Mouse (Mus musculus): ENCODE measurements around the gene Asic5. TPM values are rescaled to one million over a fixed set of nuclear protein-coding genes. Genes with fewer than 3 reads are reported as not detected.

Gene Asic5
- polyA plus RNA-seq, 1 experiment from 2014 or later, result not detected

- H3K27ac ChIP-seq (replicated peaks; ENCODE audit: low read depth, low read length), result no peak overlapping the region
- H3K4me3 ChIP-seq (ENCODE audit: low read depth, low read length), result no peak overlapping the region
- H3K36me3 ChIP-seq (replicated peaks; ENCODE audit: control insufficient read depth, insufficient read depth, low read depth, low read length), result no peaks in the 10 kb centered on the region
- DNase-seq (ENCODE audit: low spot score) (no peak), ATAC-seq (replicated peaks; ENCODE audit: insufficient number of reproducible peaks, low FRiP score, low TSS enrichment, low read depth) (no peak)
- no peak overlapping the region for H3K4me2 ChIP-seq (ENCODE audit: low read depth, low read length)
- no peaks in the 10 kb centered on the region for H3K9me3 ChIP-seq (replicated peaks; ENCODE audit: control insufficient read depth, low read length)
- H3K27me3 ChIP-seq (ENCODE audit: control insufficient read depth, insufficient read depth, low read length), result no peaks in the 10 kb centered on the region
- WGBS, result 74% methylated on average over 7 of the region's 7 CpGs
- no peaks in the 10 kb centered on the region for H3K4me1 ChIP-seq (ENCODE audit: control insufficient read depth, insufficient read depth, low read length)
- H3K9ac ChIP-seq (replicated peaks; ENCODE audit: low read length), result no peak overlapping the region
Measured at GRCm38 (mm10) chr3:82014148-82014703, 32.1 kb downstream of the Asic5 start.

DNA sequence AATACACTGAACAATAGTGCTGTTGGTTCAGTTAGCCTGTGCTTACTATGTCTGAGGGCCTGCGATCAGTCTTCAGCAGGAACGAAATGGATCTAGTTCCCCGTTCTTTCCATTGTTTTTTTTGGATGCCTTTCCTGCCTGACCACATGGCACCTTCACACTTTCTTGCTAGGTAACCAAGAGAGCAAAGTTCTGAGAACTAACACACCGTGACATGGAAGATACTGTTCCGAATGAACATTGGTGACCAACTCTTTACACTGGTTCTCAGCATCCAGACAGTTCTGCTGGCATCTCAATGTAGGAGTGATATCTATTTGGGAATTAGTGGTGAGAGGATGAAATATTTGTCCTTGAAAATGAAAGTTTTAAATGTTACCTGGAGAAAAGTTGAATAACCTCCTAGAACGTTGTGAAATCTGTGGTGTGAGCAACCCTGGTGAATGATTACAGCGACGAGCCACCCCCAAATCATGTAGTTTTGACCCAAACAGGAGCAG lies 40.4 kb downstream of the Asic5 start:
- H3K9me3 ChIP-seq (replicated peaks; ENCODE audit: control insufficient read depth, low read length), result no peaks in the 10 kb centered on the region
- no peaks in the 10 kb centered on the region for H3K4me1 ChIP-seq (ENCODE audit: control insufficient read depth, insufficient read depth, low read length)
- no peak overlapping the region for H3K27ac ChIP-seq (replicated peaks; ENCODE audit: low read depth, low read length)
- WGBS, result 89% methylated on average over 8 of the region's 8 CpGs
- no peak overlapping the region for H3K9ac ChIP-seq (replicated peaks; ENCODE audit: low read length)
- no peak overlapping the region for H3K4me3 ChIP-seq (ENCODE audit: low read depth, low read length)
- ATAC-seq (replicated peaks; ENCODE audit: insufficient number of reproducible peaks, low FRiP score, low TSS enrichment, low read depth) (no peak), DNase-seq (ENCODE audit: low spot score) (no peak)
- no peak overlapping the region for H3K4me2 ChIP-seq (ENCODE audit: low read depth, low read length)
- H3K27me3 ChIP-seq (ENCODE audit: control insufficient read depth, insufficient read depth, low read length), result no peaks in the 10 kb centered on the region
- H3K36me3 ChIP-seq (replicated peaks; ENCODE audit: control insufficient read depth, insufficient read depth, low read depth, low read length), result no peaks in the 10 kb centered on the region

DNA sequence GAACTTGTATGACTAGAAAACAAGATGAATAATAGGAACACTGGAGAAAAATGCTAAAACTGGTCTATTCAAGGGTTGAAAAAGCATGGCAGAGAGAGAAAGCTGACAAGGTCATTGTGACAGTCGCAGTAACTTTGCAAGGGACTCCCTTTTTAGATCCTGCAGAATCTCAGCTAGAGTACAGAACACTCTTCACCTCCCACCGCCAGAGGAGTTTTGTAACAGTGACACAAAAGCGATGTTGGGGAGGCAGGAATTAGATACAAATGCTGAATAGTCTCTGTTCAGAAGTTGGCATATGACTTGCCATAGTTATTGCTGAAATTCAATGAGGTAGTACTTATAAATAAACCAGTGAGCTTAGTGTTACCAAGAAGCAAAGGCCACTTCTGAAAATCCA lies 41.0 kb downstream of the Asic5 start:
- no peaks in the 10 kb centered on the region for H3K36me3 ChIP-seq (replicated peaks; ENCODE audit: control insufficient read depth, insufficient read depth, low read depth, low read length)
- no peak overlapping the region for H3K4me3 ChIP-seq (ENCODE audit: low read depth, low read length)

DNA sequence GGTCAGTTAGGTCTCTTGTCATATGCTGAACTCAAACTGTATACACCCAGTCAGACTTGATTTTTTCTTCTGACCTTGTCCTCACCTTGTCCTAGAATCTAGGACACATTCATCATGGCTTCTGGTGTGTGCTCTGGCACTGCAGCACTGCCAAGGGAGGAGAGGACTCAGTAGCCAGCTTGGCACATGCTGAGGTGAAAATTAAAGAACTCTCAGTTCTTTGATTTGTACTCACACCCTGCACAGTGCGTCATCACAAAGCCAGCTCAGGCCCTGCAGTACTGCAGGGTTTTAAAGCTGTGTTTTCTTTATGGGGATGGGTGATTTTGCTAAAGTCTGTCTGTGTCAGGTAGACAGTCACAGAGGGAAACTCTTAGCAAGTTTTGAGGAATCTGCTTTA lies 45.2 kb downstream of the Asic5 start:
- DNase-seq (ENCODE audit: low spot score) (no peak), ATAC-seq (replicated peaks; ENCODE audit: insufficient number of reproducible peaks, low FRiP score, low TSS enrichment, low read depth) (no peak)
- Histone ChIP-seq H3K9ac (replicated peaks; ENCODE audit: low read length) (no peak overlapping the region), H3K27me3 (ENCODE audit: control insufficient read depth, insufficient read depth, low read length) (no peaks in the 10 kb centered on the region), H3K4me3 (ENCODE audit: low read depth, low read length) (no peak overlapping the region), H3K27ac (replicated peaks; ENCODE audit: low read depth, low read length) (no peak overlapping the region), H3K9me3 (replicated peaks; ENCODE audit: control insufficient read depth, low read length) (no peaks in the 10 kb centered on the region), H3K36me3 (replicated peaks; ENCODE audit: control insufficient read depth, insufficient read depth, low read depth, low read length) (no peaks in the 10 kb centered on the region), H3K4me2 (ENCODE audit: low read depth, low read length) (no peak overlapping the region), H3K4me1 (ENCODE audit: control insufficient read depth, insufficient read depth, low read length) (no peaks in the 10 kb centered on the region)
- 61% methylated on average over 1 of the region's 1 CpGs for WGBS

More for the DNA sequence above, 41.0 kb downstream of the Asic5 start:
- Histone ChIP-seq H3K4me1 (ENCODE audit: control insufficient read depth, insufficient read depth, low read length) (no peaks in the 10 kb centered on the region), H3K9me3 (replicated peaks; ENCODE audit: control insufficient read depth, low read length) (no peaks in the 10 kb centered on the region), H3K9ac (replicated peaks; ENCODE audit: low read length) (no peak overlapping the region), H3K4me2 (ENCODE audit: low read depth, low read length) (no peak overlapping the region), H3K27ac (replicated peaks; ENCODE audit: low read depth, low read length) (no peak overlapping the region), H3K27me3 (ENCODE audit: control insufficient read depth, insufficient read depth, low read length) (no peaks in the 10 kb centered on the region)
- 82% methylated on average over 3 of the region's 3 CpGs for WGBS
- DNase-seq (ENCODE audit: low spot score) (no peak), ATAC-seq (replicated peaks; ENCODE audit: insufficient number of reproducible peaks, low FRiP score, low TSS enrichment, low read depth) (no peak)

GRCm38 (mm10) chr3:82029229-82029628 lies 47.1 kb downstream of the Asic5 start:
- Histone ChIP-seq H3K4me1 (ENCODE audit: control insufficient read depth, insufficient read depth, low read length) (no peaks in the 10 kb centered on the region), H3K27ac (replicated peaks; ENCODE audit: low read depth, low read length) (no peak overlapping the region), H3K4me3 (ENCODE audit: low read depth, low read length) (no peak overlapping the region), H3K36me3 (replicated peaks; ENCODE audit: control insufficient read depth, insufficient read depth, low read depth, low read length) (no peaks in the 10 kb centered on the region), H3K4me2 (ENCODE audit: low read depth, low read length) (no peak overlapping the region), H3K27me3 (ENCODE audit: control insufficient read depth, insufficient read depth, low read length) (no peaks in the 10 kb centered on the region), H3K9ac (replicated peaks; ENCODE audit: low read length) (no peak overlapping the region), H3K9me3 (replicated peaks; ENCODE audit: control insufficient read depth, low read length) (no peaks in the 10 kb centered on the region)
- ATAC-seq (replicated peaks; ENCODE audit: insufficient number of reproducible peaks, low FRiP score, low TSS enrichment, low read depth) (no peak), DNase-seq (ENCODE audit: low spot score) (peak; percentile 61)
- 1% methylated on average over 3 of the region's 3 CpGs for WGBS

- DNase-seq (ENCODE audit: low spot score) (no peak), ATAC-seq (replicated peaks; ENCODE audit: insufficient number of reproducible peaks, low FRiP score, low TSS enrichment, low read depth) (no peak)
- Histone ChIP-seq H3K9ac (replicated peaks; ENCODE audit: low read length) (no peak overlapping the region), H3K27ac (replicated peaks; ENCODE audit: low read depth, low read length) (no peak overlapping the region), H3K36me3 (replicated peaks; ENCODE audit: control insufficient read depth, insufficient read depth, low read depth, low read length) (no peaks in the 10 kb centered on the region), H3K4me3 (ENCODE audit: low read depth, low read length) (no peak overlapping the region), H3K27me3 (ENCODE audit: control insufficient read depth, insufficient read depth, low read length) (no peaks in the 10 kb centered on the region), H3K4me2 (ENCODE audit: low read depth, low read length) (no peak overlapping the region), H3K4me1 (ENCODE audit: control insufficient read depth, insufficient read depth, low read length) (no peaks in the 10 kb centered on the region), H3K9me3 (replicated peaks; ENCODE audit: control insufficient read depth, low read length) (no peaks in the 10 kb centered on the region)
- WGBS, result 62% methylated on average over 1 of the region's 1 CpGs
Measured at GRCm38 (mm10) chr3:82030008-82030748, 48.1 kb downstream of the Asic5 start.

DNA sequence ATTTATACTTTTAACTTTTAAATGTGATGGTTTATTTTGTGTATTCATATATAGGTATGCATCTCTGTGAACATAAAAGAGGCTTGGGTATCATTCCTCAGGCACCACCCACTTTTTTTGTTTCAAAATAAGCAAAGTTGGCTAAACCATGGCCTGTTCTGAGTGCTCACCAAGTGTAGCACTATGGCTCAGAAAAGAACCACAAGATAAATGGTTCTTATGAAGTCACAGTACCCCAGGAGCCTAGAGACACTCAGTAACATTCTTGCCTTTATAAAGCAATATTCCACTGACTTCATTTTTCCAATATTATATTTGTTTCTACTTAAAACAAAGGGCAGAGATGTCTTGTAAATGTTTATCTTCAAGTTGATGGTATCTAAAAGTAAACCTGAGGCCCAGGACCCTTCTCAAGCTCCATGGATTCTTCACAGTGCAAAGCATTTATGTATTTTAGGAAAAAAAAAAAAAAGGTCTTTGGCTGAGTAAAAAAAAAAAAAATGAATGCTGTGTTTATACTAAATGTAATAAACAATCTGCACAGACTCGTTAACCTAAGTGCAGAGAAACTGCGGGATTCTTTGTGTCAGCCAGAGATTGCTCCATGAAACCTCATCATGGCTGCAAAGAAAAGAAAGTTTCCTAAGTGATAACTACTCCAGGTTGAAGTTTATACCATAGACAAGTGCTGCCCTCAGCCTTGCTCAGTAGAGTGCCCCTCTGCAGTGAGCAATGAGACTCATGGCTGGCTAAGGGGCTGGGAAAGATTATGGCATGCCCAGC lies 54.4 kb downstream of the Asic5 start:
- Histone ChIP-seq H3K4me1 (ENCODE audit: control insufficient read depth, insufficient read depth, low read length) (no peaks in the 10 kb centered on the region), H3K27ac (replicated peaks; ENCODE audit: low read depth, low read length) (no peak overlapping the region), H3K9ac (replicated peaks; ENCODE audit: low read length) (no peak overlapping the region), H3K36me3 (replicated peaks; ENCODE audit: control insufficient read depth, insufficient read depth, low read depth, low read length) (no peaks in the 10 kb centered on the region), H3K9me3 (replicated peaks; ENCODE audit: control insufficient read depth, low read length) (no peaks in the 10 kb centered on the region), H3K4me3 (ENCODE audit: low read depth, low read length) (no peak overlapping the region), H3K4me2 (ENCODE audit: low read depth, low read length) (no peak overlapping the region), H3K27me3 (ENCODE audit: control insufficient read depth, insufficient read depth, low read length) (no peaks in the 10 kb centered on the region)
- 77% methylated on average over 2 of the region's 2 CpGs for WGBS
- no peak for ATAC-seq (replicated peaks; ENCODE audit: insufficient number of reproducible peaks, low FRiP score, low TSS enrichment, low read depth)
- no peak for DNase-seq (ENCODE audit: low spot score)

GRCm38 (mm10) chr3:82043676-82044075 lies 61.6 kb downstream of the Asic5 start:
- Histone ChIP-seq H3K27me3 (ENCODE audit: control insufficient read depth, insufficient read depth, low read length) (no peaks in the 10 kb centered on the region), H3K27ac (replicated peaks; ENCODE audit: low read depth, low read length) (no peak overlapping the region), H3K36me3 (replicated peaks; ENCODE audit: control insufficient read depth, insufficient read depth, low read depth, low read length) (no peaks in the 10 kb centered on the region), H3K4me3 (ENCODE audit: low read depth, low read length) (no peak overlapping the region), H3K9me3 (replicated peaks; ENCODE audit: control insufficient read depth, low read length) (no peaks in the 10 kb centered on the region), H3K4me1 (ENCODE audit: control insufficient read depth, insufficient read depth, low read length) (no peaks in the 10 kb centered on the region), H3K4me2 (ENCODE audit: low read depth, low read length) (no peak overlapping the region), H3K9ac (replicated peaks; ENCODE audit: low read length) (no peak overlapping the region)
- ATAC-seq (replicated peaks; ENCODE audit: insufficient number of reproducible peaks, low FRiP score, low TSS enrichment, low read depth) (no peak), DNase-seq (ENCODE audit: low spot score) (no peak)
- 83% methylated on average over 6 of the region's 6 CpGs for WGBS

All from embryonic facial prominence, embryonic 11.5 days (tissue).